Mouse (Mus musculus) liver, embryonic 11.5 days (tissue): ENCODE data around the gene Hoxa11. TPM values are rescaled to one million over a fixed set of nuclear protein-coding genes. Genes with fewer than 3 reads are reported as not detected.

ENCODE experiments used
- ATAC-seq: fragments of 200-750 bp; cut with Nextera tagmentation; replicated peaks from 2 replicates; pipeline ENCODE4 v1.8.0; 2017; ENCODE audit warnings: moderate number of reproducible peaks, mild to moderate bottlenecking, moderate TSS enrichment, moderate library complexity; ENCODE audit not compliant: low FRiP score
- DNase-seq: peaks from one replicate; pipeline ENCODE4 v3.0.0-alpha.2; 2017; ENCODE audit warnings: low spot score
- H3K27ac ChIP-seq: fragments of 300-500 bp; sonication (generic); 2 replicates; pipeline ENCODE4 v1.5.1; 2014; ENCODE audit warnings: mild to moderate bottlenecking, low read depth, low read length, control low read depth
- H3K27me3 ChIP-seq: fragments of 300-500 bp; sonication (generic); replicated peaks from 2 replicates; pipeline ENCODE4 v1.6.1; 2014; ENCODE audit warnings: low read length, mixed read lengths; ENCODE audit not compliant: control insufficient read depth, insufficient read depth
- H3K36me3 ChIP-seq: fragments of 300-500 bp; sonication (generic); 2 replicates; pipeline ENCODE4 v1.6.1; 2014; ENCODE audit warnings: mild to moderate bottlenecking, low read length, moderate library complexity, mixed read lengths; ENCODE audit not compliant: control insufficient read depth, insufficient read depth
- H3K4me1 ChIP-seq: fragments of 300-500 bp; sonication (generic); replicated peaks from 2 replicates; pipeline ENCODE4 v1.6.1; 2014; ENCODE audit warnings: low read length, mixed read lengths; ENCODE audit not compliant: control insufficient read depth, insufficient read depth
- H3K4me2 ChIP-seq: fragments of 300-500 bp; sonication (generic); 2 replicates; pipeline ENCODE4 v1.6.1; 2014; ENCODE audit warnings: mild to moderate bottlenecking, control low read depth, moderate library complexity
- H3K4me3 ChIP-seq: fragments of 300-500 bp; sonication (generic); 2 replicates; pipeline ENCODE4 v1.5.1; 2014; ENCODE audit warnings: low read depth, low read length, control low read depth
- H3K9ac ChIP-seq: fragments of 300-500 bp; sonication (generic); 2 replicates; pipeline ENCODE4 v1.6.1; 2014; ENCODE audit warnings: low read depth, low read length, control low read depth
- H3K9me3 ChIP-seq: fragments of 300-500 bp; sonication (generic); 2 replicates; pipeline ENCODE4 v1.6.1; 2016; ENCODE audit warnings: low read length, inconsistent platforms, mixed read lengths; ENCODE audit not compliant: control insufficient read depth
- WGBS: fragments of 180-500 bp; shearing (Covaris S2); extraction: QIAGEN DNeasy Blood & Tissue Kit; methylation state at CpG from one replicate; pipeline ENCODE4 v1.1.7; 2014; 5-methylcytosine and 5-hydroxymethylcytosine counted together
- polyA plus RNA-seq: library from polyadenylated mRNA; unstranded; fragments of >200 nt; fragmentation: Nextera tagmentation; extraction: Ambion mirVana; gene quantifications from 2 replicates; pipeline ENCODE4 v1.2.1, GENCODE M21; 2014

Gene Hoxa11
- polyA plus RNA-seq, 1 experiment from 2014 or later: 0.26 TPM

DNA sequence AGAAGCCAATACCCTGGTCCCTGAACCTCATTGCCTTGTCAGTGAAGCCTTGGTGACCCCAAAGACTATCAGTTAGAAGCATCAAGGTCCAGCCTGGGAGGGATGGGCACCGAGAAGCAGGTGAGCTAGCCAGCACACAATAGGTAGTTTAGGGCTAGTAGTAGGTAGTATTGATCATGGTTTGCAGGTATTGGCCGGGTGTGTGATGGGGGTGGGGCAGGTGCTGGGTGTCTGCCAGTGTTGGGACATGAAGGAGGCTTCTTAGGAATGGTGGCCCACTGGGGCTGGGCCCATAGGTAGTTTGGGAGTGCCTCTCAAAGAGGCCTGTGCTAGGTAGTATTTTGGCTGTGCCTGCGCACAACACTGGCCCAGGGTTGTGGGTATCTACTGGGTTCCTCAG lies 30.5 kb downstream of the Hoxa11 start:
- Histone ChIP-seq H3K9me3 (no peaks in the 10 kb centered on the region), H3K4me1 (no peaks in the 10 kb centered on the region; the same call in 1 of the 2 replicates), H3K4me2 (no peak overlapping the region), H3K9ac (no peak overlapping the region), H3K27ac (no peak overlapping the region), H3K27me3 (peaks cover 100% of the 10 kb centered on the region), H3K36me3 (no peaks in the 10 kb centered on the region), H3K4me3 (no peak overlapping the region)
- 16% methylated on average over 3 of the region's 3 CpGs for WGBS
- ATAC-seq: no peak
- DNase-seq: no peak

DNA sequence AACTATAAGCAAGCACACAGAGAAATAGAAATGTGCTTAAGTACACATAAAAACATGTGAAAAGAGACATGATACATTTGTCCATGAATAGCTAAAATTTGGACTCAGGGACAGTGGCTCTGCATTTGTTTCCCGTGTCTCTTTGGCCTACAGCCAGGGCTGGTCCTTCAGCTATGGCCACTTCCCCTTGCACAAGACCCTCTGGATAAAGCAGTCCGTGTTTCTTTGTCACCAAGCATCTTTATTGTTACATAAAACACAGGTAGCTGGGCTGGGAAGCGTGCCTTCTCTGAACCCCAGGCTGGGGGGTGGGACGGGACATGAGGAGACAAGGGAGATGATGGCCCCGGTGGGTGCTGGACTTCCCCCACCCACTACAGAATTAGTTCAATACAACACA lies 31.3 kb downstream of the Hoxa11 start:
- Histone ChIP-seq H3K4me3 (no peak overlapping the region), H3K4me1 (no peaks in the 10 kb centered on the region; the same call in 1 of the 2 replicates), H3K9ac (no peak overlapping the region), H3K9me3 (no peaks in the 10 kb centered on the region), H3K4me2 (no peak overlapping the region), H3K36me3 (no peaks in the 10 kb centered on the region), H3K27me3 (peaks cover 100% of the 10 kb centered on the region), H3K27ac (no peak overlapping the region)
- ATAC-seq: no peak
- WGBS: 23% methylated on average over 5 of the region's 5 CpGs
- no peak for DNase-seq

DNA sequence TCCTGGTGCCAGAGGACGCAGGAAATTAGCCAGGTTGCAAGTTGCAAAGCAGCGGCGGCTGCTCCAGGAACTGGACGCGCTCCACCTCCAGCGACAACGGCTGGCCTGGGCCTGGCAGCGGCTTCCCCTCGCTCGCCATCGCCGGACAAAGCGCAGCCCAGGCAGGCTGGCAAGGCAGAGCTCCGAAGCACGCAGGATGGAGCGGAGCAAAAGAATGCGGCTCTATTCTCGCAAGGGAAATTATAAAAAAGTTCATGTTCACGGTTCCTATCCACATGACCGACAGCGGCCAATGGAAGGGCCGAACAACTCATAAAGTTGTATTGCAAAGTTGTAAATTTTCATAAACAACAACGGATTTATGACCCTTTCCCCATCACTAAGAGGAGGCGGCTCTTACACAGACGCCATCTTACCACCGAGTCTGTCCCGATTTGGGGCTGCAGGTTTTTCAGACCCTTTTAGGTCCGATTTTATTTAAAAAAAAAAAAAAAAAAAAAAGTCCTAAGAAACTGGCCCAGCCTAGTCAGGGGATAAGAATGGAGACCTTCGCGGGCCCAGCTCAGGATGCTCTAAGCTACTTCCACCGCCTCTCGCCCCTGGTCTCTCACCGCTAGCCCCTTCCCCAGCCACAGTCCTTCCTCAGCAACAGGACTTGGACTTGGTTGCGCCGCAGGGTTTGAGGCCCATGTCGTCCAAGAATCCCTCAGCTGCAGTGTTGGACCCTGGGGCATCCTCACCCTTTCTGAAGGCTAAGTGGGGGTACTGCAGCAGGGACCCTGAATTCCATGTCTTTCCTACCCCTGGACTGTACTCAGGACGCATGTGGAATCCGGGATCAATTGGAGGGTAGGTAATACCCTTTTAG lies 32.3 kb downstream of the Hoxa11 start, which contains the start of the genes Hoxa3 and Gm28308:
Hoxa3 (minus strand) TSS at position 218 of the 868 bp plus-strand sequence.
Gm28308 (minus strand) TSS at position 221 of the 868 bp plus-strand sequence.
- H3K27ac ChIP-seq: no peak within 1 kb of the TSS
- H3K4me1 ChIP-seq: no peaks in the 10 kb centered on the region; the same call in 1 of the 2 replicates

DNA sequence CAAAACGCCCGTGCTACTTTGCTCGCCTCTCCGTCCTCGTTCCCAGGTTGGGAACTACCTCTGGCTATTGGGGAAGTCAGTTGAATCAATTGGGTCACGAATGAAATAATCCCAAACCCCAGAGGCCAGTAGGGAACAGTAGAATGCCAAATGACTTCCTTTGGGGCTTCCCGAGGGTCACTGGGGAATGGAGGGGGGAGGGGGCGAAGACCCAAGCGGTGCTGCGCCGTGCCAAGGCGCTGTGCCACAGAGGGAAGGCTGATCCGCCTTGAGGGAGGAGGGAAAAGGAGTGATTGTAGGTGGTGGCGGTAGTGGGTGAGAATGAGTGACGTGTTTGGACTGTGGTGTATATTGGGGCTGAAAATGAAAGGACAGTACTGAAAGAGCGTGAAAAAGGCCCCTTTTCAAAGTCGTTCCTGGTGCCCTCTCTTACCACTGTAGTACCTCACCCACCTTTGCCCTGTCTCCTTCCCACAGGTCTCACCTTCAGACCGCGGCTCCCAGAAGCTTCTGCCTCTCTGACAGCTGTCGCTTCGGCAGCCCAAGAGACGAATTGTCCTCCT lies 33.0 kb downstream of the Hoxa11 start:
- Histone ChIP-seq H3K9me3 (no peaks in the 10 kb centered on the region), H3K4me1 (no peaks in the 10 kb centered on the region; the same call in 1 of the 2 replicates), H3K27ac (no peak overlapping the region), H3K9ac (no peak overlapping the region), H3K4me3 (peak overlapping the region; percentile 29), H3K36me3 (no peaks in the 10 kb centered on the region), H3K27me3 (peaks cover 99% of the 10 kb centered on the region), H3K4me2 (peak overlapping the region; percentile 48)
- ATAC-seq: no peak
- no peak for DNase-seq
- 1% methylated on average over 22 of the region's 22 CpGs for WGBS

More for the DNA sequence above, 32.3 kb downstream of the Hoxa11 start, which contains the start of the genes Hoxa3 and Gm28308:
- no peak within 1 kb of the TSS for H3K9ac ChIP-seq
- H3K36me3 ChIP-seq: no peaks in the 10 kb centered on the region
- DNase-seq (no peak), ATAC-seq (no peak)
- H3K27me3 ChIP-seq: peaks cover 100% of the 10 kb centered on the region
- 3% methylated on average over 38 of the region's 38 CpGs for WGBS
- H3K4me2 ChIP-seq: peak within 1 kb of the TSS; percentile 48
- H3K9me3 ChIP-seq: no peaks in the 10 kb centered on the region
- H3K4me3 ChIP-seq: peak within 1 kb of the TSS; percentile 29

DNA sequence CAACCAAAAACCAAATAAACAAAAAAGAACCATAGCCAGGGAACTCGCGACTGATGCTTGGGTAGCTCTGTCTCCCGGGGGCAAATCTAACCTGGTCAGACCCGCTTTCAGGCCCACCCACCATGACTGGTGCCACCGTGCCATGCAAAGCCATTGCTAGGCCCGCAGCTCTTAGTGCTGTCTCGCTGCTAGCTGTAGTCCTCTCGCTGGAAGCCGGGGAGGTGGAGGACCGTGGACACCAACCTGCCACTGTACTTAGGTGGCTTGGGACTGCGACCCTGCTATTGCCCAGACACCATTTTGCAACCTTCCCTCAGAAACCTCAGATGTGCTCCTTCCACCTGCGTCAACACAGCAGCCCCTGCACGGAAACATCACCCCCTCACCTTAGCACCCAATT lies 33.6 kb downstream of the Hoxa11 start:
- no peak overlapping the region for H3K9ac ChIP-seq
- peaks cover 99% of the 10 kb centered on the region for H3K27me3 ChIP-seq
- H3K9me3 ChIP-seq: no peaks in the 10 kb centered on the region
- no peak overlapping the region for H3K27ac ChIP-seq
- H3K36me3 ChIP-seq: no peaks in the 10 kb centered on the region
- 4% methylated on average over 13 of the region's 13 CpGs for WGBS
- no peak for ATAC-seq
- H3K4me2 ChIP-seq: peak overlapping the region; percentile 48
- no peaks in the 10 kb centered on the region; the same call in 1 of the 2 replicates for H3K4me1 ChIP-seq
- peak overlapping the region; percentile 29 for H3K4me3 ChIP-seq
- no peak for DNase-seq

DNA sequence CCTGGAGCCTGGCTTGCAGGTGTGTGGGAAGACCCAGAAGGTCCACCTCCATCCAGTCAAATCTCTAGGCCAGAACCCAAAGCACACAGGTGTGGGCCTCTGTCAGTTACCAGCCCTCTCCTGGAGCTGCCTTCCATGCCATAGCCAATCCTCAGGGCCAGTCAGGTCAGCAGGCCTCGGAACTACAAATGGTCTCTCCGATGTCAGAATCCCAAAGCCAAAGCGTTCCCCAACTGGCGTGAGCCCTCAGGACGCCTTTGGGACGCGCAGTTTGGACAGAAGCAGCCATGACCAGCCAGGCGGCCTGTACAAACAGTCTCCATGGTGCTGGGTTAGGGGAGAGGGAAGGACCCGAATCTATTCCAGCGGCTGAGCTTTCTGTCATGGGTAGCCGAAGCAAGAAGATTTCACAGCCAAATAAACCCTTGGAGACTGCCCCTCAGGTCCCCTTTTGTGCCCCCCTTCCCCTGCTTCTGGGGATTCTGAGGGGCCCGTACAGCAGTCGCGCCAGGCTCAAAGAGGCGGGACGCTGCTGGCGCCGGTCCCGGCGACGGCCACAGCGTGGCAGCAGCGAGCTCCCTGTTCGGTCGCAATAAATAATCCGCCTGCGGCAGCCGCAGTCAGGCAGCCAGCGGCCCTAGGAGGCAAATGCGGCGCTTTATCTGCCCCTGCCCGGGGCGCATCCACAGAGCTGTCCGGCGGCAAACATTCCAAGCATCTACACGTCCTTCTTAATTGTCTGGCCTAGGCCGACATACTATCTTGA lies 34.3 kb downstream of the Hoxa11 start:
- no peaks in the 10 kb centered on the region for H3K9me3 ChIP-seq
- no peak for DNase-seq
- H3K4me1 ChIP-seq: no peaks in the 10 kb centered on the region; the same call in none of the 2 replicates
- peak overlapping the region; percentile 29 for H3K4me3 ChIP-seq
- no peak; the same call in 1 of the 2 replicates for ATAC-seq
- peak overlapping the region; percentile 48 for H3K4me2 ChIP-seq
- peaks cover 99% of the 10 kb centered on the region for H3K27me3 ChIP-seq
- no peak overlapping the region for H3K27ac ChIP-seq
- WGBS: 3% methylated on average over 37 of the region's 37 CpGs
- H3K9ac ChIP-seq: no peak overlapping the region
- no peaks in the 10 kb centered on the region for H3K36me3 ChIP-seq

DNA sequence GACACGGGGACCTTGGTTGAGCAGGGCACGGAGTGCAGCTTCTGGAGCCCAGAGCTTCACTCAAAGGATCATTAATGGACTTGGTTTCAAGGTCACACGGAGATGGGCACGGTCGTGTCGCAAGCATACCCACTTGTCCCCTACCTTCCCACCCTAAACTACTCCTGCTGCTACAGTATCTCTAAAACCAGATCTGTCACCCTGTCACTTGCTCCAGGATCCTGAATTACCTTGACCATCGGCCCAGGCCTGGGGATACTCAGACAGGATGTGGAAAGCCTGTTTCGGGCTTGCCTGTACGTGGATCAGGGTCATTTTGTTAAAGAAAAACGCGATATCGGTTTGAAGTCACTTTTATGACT lies 35.9 kb downstream of the Hoxa11 start:
- DNase-seq (no peak), ATAC-seq (no peak)
- Histone ChIP-seq H3K9ac (no peak overlapping the region), H3K27me3 (peaks cover 99% of the 10 kb centered on the region), H3K9me3 (no peaks in the 10 kb centered on the region), H3K4me1 (no peaks in the 10 kb centered on the region; the same call in none of the 2 replicates), H3K4me3 (no peak overlapping the region), H3K4me2 (peak overlapping the region; percentile 49; the same call in 1 of the 2 replicates), H3K36me3 (no peaks in the 10 kb centered on the region), H3K27ac (no peak overlapping the region)
- 7% methylated on average over 12 of the region's 12 CpGs for WGBS

DNA sequence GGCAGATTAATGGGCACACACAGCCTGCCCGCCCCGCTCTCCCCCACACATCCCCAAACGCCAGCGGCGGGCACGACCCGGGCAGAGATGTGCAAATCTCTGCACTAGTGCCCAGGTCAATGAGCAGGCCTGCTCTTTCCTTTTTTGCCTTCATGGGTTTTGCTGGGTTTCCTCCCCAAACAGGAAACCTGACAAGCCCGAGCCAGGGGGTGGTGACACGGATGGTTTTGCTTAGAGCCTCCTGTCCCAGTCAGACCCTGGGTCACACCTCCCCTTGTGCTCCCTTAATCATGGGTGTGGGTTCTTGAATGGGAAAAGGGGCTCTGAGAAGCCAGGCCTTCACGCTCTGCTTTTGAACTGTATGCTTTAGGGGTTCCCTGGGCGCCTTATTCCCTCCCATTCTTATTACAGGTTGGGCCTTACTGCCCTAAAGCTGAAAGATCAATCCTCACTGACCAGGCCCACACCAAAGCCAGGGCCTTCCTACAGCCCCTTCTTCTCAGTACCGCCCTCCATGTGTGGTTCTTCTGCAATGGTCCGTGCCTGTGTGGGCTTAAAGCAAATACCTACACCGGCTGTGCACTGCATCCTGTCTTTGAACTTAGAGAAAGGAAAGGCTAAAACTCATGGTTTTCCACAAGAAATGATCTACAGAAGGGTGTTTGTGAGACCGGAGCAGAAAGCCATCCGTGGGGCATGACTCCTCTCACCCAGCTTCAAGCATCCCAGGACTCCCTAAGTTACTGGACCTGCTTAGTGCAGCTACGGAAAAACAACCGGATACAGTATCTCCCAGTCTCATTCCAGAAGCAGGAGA lies 36.5 kb downstream of the Hoxa11 start:
- DNase-seq: no peak
- Histone ChIP-seq H3K9me3 (no peaks in the 10 kb centered on the region), H3K27me3 (peaks cover 99% of the 10 kb centered on the region), H3K36me3 (no peaks in the 10 kb centered on the region), H3K4me1 (no peaks in the 10 kb centered on the region; the same call in none of the 2 replicates), H3K27ac (no peak overlapping the region), H3K9ac (no peak overlapping the region), H3K4me3 (peak overlapping the region; percentile 11), H3K4me2 (peak overlapping the region; percentile 49)
- ATAC-seq: no peak
- WGBS: 8% methylated on average over 18 of the region's 18 CpGs
